Mouse (Mus musculus): ENCODE measurements around the gene Myoc.

GRCm38 (mm10) chr1:162623895-162624294 is 15.1 kb upstream of the Myoc start:
- TF ChIP-seq CTCF (IDR thresholded peaks at IDR 0.05; ENCODE audit: control insufficient read depth, insufficient read depth, insufficient replicate concordance, low read depth, low read length), result no peak
- no peak for TF ChIP-seq POLR2A (IDR thresholded peaks at IDR 0.05; ENCODE audit: control insufficient read depth, low read depth, low read length)
